Comparison of ENCODE assay signal across 24 mouse cellular contexts in genomic region chr4:101459358-101459757, GRCm38 (mm10).
"Had no signal": no experiment of that assay in that cellular context is flagged by ENCODE, and none has a peak within 500 bp of the region (broad histone marks: within the 10 kb centered on the region; RNA-seq: fewer than 3 reads in every experiment).

No protein-coding gene starts in this region.

- H3K4me3 ChIP-seq: gastrocnemius, adult 2 months; heart, embryonic 10.5 days; heart, embryonic 13.5 days; heart, embryonic 15.5 days; hindbrain, embryonic 13.5 days; hindbrain, embryonic 15.5 days; kidney, embryonic 15.5 days; limb, embryonic 10.5 days; limb, embryonic 12.5 days; liver, embryonic 13.5 days; liver, embryonic 15.5 days had no signal

- H3K4me1 ChIP-seq: heart, embryonic 15.5 days; hindbrain, embryonic 13.5 days; hindbrain, embryonic 15.5 days; kidney, embryonic 15.5 days; limb, embryonic 10.5 days; liver, embryonic 13.5 days; liver, embryonic 15.5 days had no signal

- DNase-seq: gastrocnemius, adult 2 months; gastrocnemius, postnatal 10 days; gastrocnemius, postnatal 25 days; heart, adult 18-20 months; heart, postnatal 14 days; heart, postnatal 36 days; kidney, adult 11 months; kidney, adult 2 months; kidney, adult 9 months; kidney, postnatal 14 days; kidney, postnatal 36 days; liver; liver, embryonic 13.5 days had no signal

- H3K27ac ChIP-seq: gastrocnemius, adult 2 months; heart, embryonic 10.5 days; heart, embryonic 13.5 days; heart, embryonic 15.5 days; hindbrain, embryonic 13.5 days; hindbrain, embryonic 15.5 days; hindbrain, postnatal 0 days; kidney, embryonic 15.5 days; kidney, postnatal 0 days; limb, embryonic 10.5 days; limb, embryonic 12.5 days; liver, embryonic 13.5 days; liver, embryonic 15.5 days had no signal
